Mouse (Mus musculus) natural killer cell, adult 2 months (primary cell): Measurements from ENCODE around the gene Jam3.

Experiments
- DNase-seq, 2 experiments: peaks; one replicate each; pipeline ENCODE4 v3.0.0; 2022; ENCODE audit warnings: low spot score in 2 of 2

Jam3 gene

GRCm38 (mm10) chr9:27111756-27112155 is 43.5 kb downstream of the Jam3 start:
- DNase-seq: no peak

GRCm38 (mm10) chr9:27110681-27111080 is 44.5 kb downstream of the Jam3 start:
- no peak for DNase-seq

GRCm38 (mm10) chr9:27109533-27110514 is 45.4 kb downstream of the Jam3 start:
- DNase-seq: no peak

GRCm38 (mm10) chr9:27108451-27108850 is 46.8 kb downstream of the Jam3 start:
- DNase-seq: no peak

DNA sequence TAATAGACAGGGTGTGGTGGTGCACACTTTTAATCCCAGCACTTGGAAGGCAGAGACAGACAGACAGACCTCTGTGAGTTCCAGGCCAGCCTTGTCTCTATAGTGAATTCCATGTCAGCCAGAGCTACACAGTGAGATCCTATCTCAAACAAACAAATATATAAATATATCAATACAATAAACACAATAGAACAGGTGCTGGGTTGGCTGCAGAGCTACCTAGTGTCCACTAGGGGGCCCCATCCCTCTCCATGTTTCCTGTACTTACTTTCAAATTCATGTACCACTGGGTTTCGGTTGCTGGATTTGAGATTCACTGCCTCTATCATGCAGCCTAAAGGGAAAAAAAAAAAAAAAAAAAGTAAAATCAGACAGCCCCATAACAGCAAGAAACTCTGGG is 49.1 kb downstream of the Jam3 start:
- DNase-seq: peak; percentile 5 to 9

DNA sequence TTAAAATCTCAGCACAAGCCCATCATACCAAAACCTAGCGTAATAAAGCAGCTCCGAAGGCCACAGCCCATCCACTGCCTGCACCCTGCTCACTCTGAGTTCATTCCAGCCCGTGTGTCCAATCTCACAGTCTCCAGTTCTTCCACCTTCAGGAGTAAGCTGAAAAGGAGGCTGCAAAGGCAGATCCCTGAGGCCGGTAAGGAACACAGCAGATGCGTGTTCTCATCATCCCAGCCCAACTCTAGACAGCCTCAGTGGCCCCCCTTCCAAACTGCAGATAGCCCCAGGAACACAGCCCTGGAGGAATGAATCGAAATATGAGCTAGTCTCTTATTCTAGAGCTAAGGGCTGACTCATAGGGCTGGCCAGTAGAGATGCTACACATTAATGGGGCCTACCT is 53.8 kb downstream of the Jam3 start:
- no peak for DNase-seq

DNA sequence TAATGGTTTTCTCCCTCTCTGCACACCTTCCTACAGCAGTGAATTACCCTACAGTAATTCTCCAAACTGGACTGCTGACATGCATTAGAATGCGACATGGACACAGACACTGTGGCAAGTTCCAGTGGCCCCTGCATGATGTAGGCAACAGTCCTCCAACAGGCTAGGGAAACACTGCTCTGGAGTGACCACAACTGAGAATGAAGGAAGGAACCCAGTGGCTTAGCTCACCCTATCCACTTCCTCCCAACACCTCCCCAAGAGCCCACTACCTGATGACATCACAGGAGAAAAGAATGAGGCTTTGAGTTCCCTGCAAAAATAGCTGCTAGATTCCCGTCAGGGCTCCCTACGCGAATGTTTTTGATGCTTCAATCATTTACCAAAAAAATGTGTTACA is 55.7 kb downstream of the Jam3 start:
- no peak for DNase-seq

GRCm38 (mm10) chr9:27098557-27098956 is 56.7 kb downstream of the Jam3 start:
- no peak for DNase-seq

GRCm38 (mm10) chr9:27098092-27098491 is 57.1 kb downstream of the Jam3 start:
- no peak for DNase-seq

DNA sequence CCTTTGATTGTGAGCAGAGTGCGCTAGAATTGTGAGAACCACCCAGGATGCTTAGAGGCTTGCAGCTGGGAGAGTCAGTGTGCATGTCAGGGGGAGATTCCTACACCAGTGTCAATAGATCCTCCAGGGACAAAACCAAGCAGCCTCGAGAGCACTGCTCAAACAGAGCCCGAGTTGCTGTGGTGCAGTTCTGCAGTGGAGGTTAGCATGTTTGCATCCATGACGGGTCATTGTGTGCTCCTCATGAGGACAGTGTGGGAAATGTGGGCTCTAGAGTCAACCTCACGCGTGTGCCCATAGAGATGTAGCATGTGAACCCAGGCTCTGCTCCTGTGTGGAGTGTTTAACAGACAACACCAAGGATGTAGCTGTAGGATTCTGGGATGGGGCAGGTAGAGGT is 62.3 kb downstream of the Jam3 start:
- DNase-seq: no peak

GRCm38 (mm10) chr9:27090801-27091775 is 64.1 kb downstream of the Jam3 start:
- DNase-seq: no peak

DNA sequence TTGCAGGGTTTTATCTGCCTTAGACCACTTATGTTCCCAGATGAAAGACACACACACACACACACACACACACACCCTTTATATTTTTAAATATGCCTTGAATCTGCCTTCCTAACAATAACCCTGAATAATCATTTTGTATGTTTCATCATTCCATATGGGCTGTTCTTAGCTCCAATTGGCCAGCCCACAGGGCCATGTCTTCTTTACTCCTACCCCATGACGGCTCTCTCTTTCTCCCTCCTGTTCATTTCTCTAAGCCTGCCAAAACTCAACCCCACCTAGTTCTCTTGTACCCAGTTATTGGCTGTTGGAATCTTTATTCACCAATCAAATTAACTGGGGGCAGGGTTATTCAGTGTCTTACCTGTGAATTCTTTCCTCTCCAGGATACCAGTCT is 65.1 kb downstream of the Jam3 start:
- DNase-seq: no peak

- DNase-seq: no peak
Measured at GRCm38 (mm10) chr9:27087402-27087801, 67.8 kb downstream of the Jam3 start.

GRCm38 (mm10) chr9:27086256-27086655 is 69.0 kb downstream of the Jam3 start:
- DNase-seq: no peak

GRCm38 (mm10) chr9:27075812-27076211 is 79.4 kb downstream of the Jam3 start:
- no peak for DNase-seq

GRCm38 (mm10) chr9:27074677-27075076 is 80.5 kb downstream of the Jam3 start:
- no peak for DNase-seq

DNA sequence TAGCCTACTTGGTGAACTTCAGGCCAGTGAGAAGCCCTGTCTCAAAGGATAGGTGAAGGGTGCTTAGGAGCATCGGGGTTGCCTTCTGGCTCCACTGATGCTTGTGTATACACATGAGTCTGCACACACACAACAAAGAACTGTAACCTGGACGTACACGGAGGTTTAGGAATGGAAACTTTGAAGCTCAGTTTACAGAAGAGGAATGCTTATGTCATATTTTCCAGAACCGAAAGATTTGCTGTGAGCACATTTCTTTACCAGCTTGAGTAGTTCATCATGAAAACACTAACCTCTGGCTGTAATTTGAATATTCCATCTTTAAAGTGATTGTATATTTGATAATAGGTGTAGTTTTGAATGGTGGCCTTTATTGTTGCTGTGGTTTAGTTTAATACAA is 84.3 kb downstream of the Jam3 start:
- no peak for DNase-seq

DNA sequence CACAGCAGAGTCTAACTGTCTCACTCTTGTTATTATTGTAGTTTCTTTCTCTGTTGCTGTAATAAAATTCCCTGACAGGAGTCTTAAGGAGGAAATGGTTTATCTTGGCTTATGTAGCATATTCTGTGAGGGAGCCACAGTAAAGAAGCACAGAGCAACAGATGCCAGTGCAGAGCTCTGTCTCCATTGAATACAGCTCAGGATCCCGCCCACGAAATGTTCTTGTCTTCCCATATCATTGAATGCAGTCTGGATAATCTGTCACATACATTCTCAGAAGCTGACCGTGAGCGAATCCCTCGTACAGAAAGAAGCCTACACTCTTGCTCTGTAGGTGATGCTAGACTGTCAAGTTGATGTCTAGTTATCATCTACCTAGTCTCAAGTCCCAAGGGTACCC is 96.9 kb downstream of the Jam3 start:
- no peak for DNase-seq

- no peak for DNase-seq
Measured at GRCm38 (mm10) chr9:27049492-27049891, 105.7 kb downstream of the Jam3 start.
